Mouse (Mus musculus) MEL (cell line): ENCODE results near the gene Ksr1.
"Not testable (repeated sequence)": the region's sequence is repeated elsewhere in the genome, so short reads cannot be mapped to it uniquely, and the experiment has no call there.

ENCODE experiments used
- CTCF ChIP-seq, 3 experiments: IDR thresholded peaks in 2 of 3; conservative IDR thresholded peaks in 1 of 3; 2 replicates each; pipeline ENCODE4 v1.5.1; 2011 to 2012; ENCODE audit warnings: low read length in 3 of 3, low read depth in 2 of 3, mild to moderate bottlenecking in 2 of 3, improper control_type of control experiment in 1 of 3, inconsistent platforms in 1 of 3, mixed read lengths in 1 of 3, moderate library complexity in 1 of 3; ENCODE audit not compliant: control insufficient read depth in 1 of 3, insufficient read depth in 1 of 3, poor library complexity in 1 of 3, severe bottlenecking in 1 of 3
- E2F4 ChIP-seq: IDR thresholded peaks from 2 replicates; pipeline ENCODE4 v1.6.1; 2011; ENCODE audit warnings: low read depth, low read length, improper control_type of control experiment, borderline replicate concordance
- ELF1 ChIP-seq: IDR thresholded peaks from 2 replicates; pipeline ENCODE4 v1.6.1; 2014; ENCODE audit warnings: low read depth, mild to moderate bottlenecking, inconsistent platforms, low read length, improper control_type of control experiment, moderate library complexity
- GABPA ChIP-seq: IDR thresholded peaks from 2 replicates; pipeline ENCODE4 v1.6.1; 2012; ENCODE audit warnings: low read depth, mild to moderate bottlenecking, inconsistent platforms, low read length, improper control_type of control experiment, moderate library complexity
- HCFC1 ChIP-seq: IDR thresholded peaks from 2 replicates; pipeline ENCODE4 v1.6.1; 2012; ENCODE audit warnings: low read depth, mild to moderate bottlenecking, inconsistent platforms, low read length, improper control_type of control experiment, moderate library complexity
- MYC ChIP-seq: IDR thresholded peaks from 2 replicates; pipeline ENCODE4 v1.6.1; 2011; ENCODE audit warnings: low read depth, mild to moderate bottlenecking, low read length, improper control_type of control experiment, moderate library complexity
- POLR2A ChIP-seq, 2 experiments: IDR thresholded peaks; 2 replicates each; pipeline ENCODE4 v1.6.1; 2011 to 2012; ENCODE audit warnings: low read length in 2 of 2, mild to moderate bottlenecking in 2 of 2, control low read depth in 1 of 2, improper control_type of control experiment in 1 of 2, low read depth in 1 of 2, moderate library complexity in 1 of 2; ENCODE audit not compliant: control insufficient read depth in 1 of 2, insufficient read depth in 1 of 2, poor library complexity in 1 of 2
- POLR2AphosphoS2 ChIP-seq: IDR thresholded peaks from 2 replicates; pipeline ENCODE4 v1.6.1; 2011; ENCODE audit warnings: low read length, improper control_type of control experiment
- POLR2AphosphoS5 ChIP-seq: IDR thresholded peaks from 2 replicates; pipeline ENCODE4 v1.6.1; 2012; ENCODE audit warnings: low read depth, borderline replicate concordance, mild to moderate bottlenecking, inconsistent platforms, low read length, moderate library complexity, mixed read lengths
- RCOR1 ChIP-seq: IDR thresholded peaks from 2 replicates; pipeline ENCODE4 v1.6.1; 2012; ENCODE audit warnings: low read depth, mild to moderate bottlenecking, inconsistent platforms, low read length, improper control_type of control experiment
- ZC3H11A ChIP-seq: IDR thresholded peaks from 2 replicates; pipeline ENCODE4 v1.6.1; 2012; ENCODE audit warnings: low read depth, mild to moderate bottlenecking, inconsistent platforms, low read length, improper control_type of control experiment
- ZNF384 ChIP-seq: IDR thresholded peaks from 2 replicates; pipeline ENCODE4 v1.6.1; 2012; ENCODE audit warnings: low read depth, mild to moderate bottlenecking, inconsistent platforms, low read length, improper control_type of control experiment

DNA sequence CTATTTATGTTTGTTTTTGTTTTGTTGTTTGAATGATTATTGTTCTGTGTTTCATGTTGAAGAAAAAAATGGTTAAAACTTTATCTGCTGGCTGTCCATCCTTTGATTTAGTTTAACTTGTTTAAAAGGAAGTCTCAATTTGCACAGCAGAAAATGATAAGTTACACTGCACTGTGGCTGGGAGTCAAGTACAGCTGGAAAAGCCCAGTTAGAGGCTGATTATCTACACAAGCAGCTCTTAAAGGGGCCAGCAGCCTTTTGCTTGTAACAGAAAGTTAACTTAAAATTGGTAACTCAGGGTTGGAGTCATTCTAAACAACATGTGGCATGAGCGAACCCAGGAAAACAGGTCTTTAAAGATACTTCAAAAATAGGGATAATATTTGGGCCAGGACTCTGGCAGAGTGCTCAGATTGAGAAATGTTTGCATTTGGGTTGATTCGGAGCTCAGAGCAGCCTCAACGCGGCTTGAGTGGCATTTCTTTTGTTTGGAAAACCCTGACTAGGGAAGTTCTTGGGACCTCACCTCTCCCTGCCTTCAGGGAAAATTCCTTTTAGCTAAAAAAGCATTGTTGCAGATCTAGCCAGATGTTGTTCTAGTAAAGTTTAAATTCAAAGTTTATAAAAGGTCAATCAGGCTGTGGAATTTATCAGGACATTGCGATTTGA is 155.2 kb downstream of the Ksr1 start:
- TF ChIP-seq POLR2AphosphoS5; ELF1; POLR2A (IDR thresholded peaks at IDR 0.05; ENCODE audit: control insufficient read depth in 1 of 2, insufficient read depth in 1 of 2, low read depth in 1 of 2, low read length in 2 of 2, poor library complexity in 1 of 2); GABPA; POLR2AphosphoS2; CTCF (IDR thresholded peaks at IDR 0.05 in 2 of 3, conservative IDR thresholded peaks at IDR 0.05 in 1 of 3; ENCODE audit: control insufficient read depth in 1 of 3, insufficient read depth in 1 of 3, low read depth in 2 of 3, low read length in 3 of 3, poor library complexity in 1 of 3, severe bottlenecking in 1 of 3); E2F4; HCFC1; MYC; ZC3H11A: not testable (repeated sequence)
- TF ChIP-seq ZNF384, result peak; percentile 59
- peak; percentile 77; the same call in 1 of the 2 replicates for TF ChIP-seq RCOR1
